Mouse (Mus musculus) liver, postnatal 0 days (tissue): Measurements from ENCODE around the gene Zswim3.

Source experiments
- CTCF ChIP-seq: sonication (generic); IDR thresholded peaks from 2 replicates; pipeline ENCODE4 v1.5.1; 2016; ENCODE audit warnings: antibody characterized with exemption, low read depth
- EP300 ChIP-seq: IDR thresholded peaks from 2 replicates; pipeline ENCODE4 v1.6.1; 2016; ENCODE audit warnings: antibody characterized with exemption, low read depth, mild to moderate bottlenecking

DNA sequence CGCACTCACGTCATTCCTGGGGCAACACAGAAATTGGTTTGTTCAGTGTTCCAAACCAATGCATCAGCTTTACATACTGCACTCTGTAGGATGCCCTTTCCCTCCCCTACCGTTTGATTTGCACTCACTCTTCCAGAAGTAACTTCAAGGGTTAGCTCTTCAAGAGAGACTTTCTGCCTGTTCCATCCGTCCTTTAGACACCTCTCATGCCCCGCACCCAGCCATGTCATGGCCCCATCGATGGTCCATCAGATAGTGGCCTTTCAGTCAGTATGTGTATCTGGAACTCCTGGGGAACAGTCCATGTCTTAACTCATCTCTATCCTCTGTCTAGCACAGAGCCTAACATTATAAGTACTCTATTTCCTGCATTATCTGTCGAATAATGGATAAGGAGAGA lies 42.3 kb upstream of the Zswim3 start:
- TF ChIP-seq CTCF (no peak), EP300 (no peak)
